Mouse (Mus musculus) c-Kit-negative CD71-positive TER-119-positive erythroid progenitor cells, embryonic 14.5 days (primary cell): ENCODE results near the gene Trio.

Experiments
- DNase-seq: peaks from one replicate; pipeline ENCODE4 v3.0.0-alpha.2; 2013; ENCODE audit warnings: low read depth, low spot score

The Trio gene

GRCm38 (mm10) chr15:27774481-27774880 lies 251.2 kb downstream of the Trio start:
- no peak for DNase-seq

DNA sequence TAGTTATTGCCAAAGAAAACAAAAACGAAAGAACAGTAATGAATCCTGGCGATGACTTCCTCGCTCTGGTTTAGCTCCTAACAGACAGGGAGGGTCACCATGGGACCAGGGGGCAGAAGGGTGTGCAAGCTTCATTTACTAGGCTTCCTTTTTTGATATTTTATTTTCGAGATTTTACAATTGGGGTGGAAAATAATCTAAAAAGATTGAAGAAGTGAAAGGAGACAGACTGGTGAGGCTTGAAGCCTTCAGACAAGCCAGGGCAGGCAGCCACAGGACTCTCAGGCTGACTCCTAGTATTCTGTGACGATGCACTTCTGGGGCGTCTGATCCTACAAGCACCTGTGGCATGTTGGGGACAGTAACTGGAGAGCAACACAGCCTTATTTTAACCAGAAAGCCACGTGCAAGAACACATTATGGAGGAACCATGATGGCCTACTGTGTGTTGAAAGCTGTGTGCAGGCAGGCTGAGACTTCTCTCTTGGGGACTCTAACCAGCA lies 253.5 kb downstream of the Trio start:
- DNase-seq, result no peak

DNA sequence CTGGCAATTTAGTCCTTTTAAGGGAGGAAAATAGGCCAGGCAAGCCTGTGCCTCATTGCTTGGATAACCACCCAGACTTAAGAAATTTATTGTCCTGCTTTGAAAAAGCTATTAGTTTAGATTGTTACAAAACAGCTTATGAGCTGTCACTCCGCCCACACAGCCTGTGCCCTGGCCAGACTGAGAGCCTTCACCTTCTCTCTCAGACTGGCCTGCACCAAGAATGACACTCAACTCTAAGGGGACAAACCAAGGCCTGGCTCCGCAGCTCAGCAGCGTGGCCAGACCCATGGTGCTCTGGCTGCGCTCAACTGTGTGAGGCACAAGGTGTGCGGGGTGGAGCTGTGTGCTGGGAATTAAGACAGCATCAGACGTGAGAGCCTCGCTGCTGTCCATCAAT lies 254.1 kb downstream of the Trio start:
- no peak for DNase-seq

- no peak for DNase-seq
Observed at GRCm38 (mm10) chr15:27770513-27771196, 255.0 kb downstream of the Trio start.

DNA sequence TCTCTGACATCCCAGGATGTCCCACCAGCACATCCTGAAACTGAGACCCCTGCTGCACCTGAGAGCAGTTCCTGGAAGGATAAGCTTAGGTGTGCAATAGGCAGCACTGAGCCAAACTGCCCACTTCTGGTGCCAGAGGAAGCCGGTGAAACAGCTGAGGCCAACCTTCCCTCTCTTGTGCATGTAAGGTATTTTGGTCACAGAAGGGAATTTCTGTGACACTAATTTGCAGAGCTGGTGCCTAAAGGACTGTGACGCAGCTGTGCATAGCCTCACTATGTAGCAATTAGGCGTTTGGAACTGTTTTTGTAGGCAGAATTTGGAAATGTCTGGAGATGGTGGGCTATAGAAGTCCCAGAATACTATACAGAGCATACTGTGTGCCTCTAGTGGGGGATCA lies 264.2 kb downstream of the Trio start:
- no peak for DNase-seq

DNA sequence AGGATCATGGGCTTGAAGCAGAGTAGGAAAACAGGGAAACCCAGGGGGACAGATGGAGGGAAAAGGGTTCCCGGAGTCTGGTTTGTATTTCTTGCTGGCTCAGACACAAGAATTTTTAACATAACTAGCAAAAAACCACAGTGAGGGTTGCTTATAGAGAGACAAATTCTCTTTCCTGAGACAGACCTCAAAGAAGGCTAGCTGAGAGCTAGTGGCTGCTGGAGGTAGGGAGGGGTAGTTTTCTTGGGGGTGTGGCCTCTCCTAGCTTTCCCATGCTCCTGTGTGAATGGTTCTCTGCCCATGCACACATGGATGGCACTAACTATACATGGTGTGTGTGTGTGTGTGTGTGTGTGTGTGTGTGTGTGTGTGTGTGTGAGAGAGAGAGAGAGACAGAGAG lies 265.0 kb downstream of the Trio start:
- DNase-seq, result no peak

DNA sequence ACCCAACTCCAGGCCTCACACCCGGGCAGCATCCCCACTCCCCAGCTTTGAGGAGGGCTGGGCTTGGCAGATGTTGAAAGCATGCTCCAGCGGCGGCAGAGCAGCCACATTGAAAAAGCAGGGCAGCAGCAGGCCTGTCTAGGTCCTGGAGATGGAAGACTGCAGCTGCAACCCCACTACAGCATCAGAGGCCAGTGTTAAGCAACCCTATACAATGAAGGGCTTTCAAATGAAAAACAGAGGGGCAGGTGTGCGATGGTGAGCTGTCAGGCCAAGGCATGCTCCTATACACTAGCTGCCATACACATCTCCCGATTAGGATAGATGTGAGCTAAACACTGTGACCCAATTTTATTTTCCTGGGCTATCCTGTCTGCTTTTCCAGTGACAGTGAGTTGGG lies 265.8 kb downstream of the Trio start:
- no peak for DNase-seq

- no peak for DNase-seq
Observed at GRCm38 (mm10) chr15:27758680-27759079, 267.0 kb downstream of the Trio start.

DNA sequence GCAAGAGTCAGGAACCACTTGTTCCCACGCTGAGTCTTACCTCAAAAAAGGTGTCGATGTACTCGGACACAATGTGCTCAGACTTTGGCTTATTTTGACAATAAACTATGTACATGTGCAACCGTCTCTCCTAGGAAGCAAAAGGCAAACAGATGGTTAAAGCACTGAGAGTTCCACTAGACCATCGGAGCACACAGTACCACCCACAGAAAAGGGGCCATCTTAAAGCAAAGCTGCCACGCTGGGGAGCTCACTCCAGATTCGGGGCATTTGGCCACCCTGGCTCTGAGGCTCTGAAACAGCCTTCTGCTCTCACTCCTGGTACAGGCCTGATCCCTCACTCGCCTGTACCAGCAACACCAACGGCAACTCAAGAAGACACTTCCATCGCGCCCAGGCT lies 269.2 kb downstream of the Trio start:
- DNase-seq, result no peak

- DNase-seq, result no peak
Observed at GRCm38 (mm10) chr15:27754571-27755260, 270.9 kb downstream of the Trio start.

DNA sequence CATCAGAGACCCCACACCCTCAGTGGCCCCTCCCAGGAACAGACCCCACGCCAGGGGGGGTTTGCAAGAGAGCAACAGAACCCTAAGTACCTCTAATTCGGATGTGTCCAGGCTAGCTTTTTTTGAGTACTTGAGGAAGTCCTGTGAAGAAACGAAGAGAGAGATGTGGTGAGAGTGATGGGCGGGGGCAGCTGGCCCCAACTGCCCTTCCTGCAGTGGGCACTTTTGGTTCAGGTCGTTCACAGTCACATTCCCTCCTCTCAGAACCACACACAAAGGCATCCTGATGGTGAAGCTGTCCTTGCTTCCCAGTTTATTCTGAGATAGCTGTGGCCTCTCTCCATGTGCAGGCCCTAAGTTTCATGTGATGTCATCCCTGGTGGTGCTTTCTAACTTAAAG lies 271.7 kb downstream of the Trio start:
- no peak for DNase-seq

DNA sequence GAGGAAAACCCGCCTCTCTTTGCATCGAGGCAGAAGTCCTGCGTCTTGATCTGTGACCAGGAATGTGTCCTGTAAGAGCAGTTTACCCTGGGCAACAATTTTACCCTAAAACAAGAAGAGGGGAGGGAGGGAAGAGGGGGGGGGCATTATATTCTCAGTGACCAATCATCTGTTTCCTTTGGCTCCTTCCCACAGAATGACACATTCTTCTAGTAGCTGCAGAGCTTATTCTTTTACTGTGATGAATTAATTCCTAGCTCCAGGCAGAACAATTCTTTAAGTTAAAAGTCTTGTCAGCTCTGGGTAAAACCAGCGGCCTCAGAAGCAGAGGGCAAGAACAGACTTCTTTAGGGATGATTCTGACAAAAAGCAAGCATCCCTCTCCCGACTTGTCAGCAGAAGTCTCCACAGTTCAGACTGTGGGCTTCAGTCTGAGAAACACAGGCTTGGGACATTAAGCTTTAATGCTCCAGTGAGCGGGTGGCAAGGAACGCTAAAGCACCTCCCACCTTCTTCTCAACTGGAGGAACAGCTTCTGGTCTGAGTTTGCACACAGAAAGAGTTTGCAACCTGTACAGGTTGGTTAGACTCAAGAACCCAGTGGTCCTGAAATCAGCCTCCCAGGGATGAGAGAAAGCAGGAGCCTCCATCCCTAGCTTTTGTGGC lies 272.8 kb downstream of the Trio start:
- no peak for DNase-seq

- no peak for DNase-seq
Observed at GRCm38 (mm10) chr15:27751612-27752405, 273.8 kb downstream of the Trio start.

- no peak for DNase-seq
Observed at GRCm38 (mm10) chr15:27748739-27749138, 276.9 kb downstream of the Trio start.

DNA sequence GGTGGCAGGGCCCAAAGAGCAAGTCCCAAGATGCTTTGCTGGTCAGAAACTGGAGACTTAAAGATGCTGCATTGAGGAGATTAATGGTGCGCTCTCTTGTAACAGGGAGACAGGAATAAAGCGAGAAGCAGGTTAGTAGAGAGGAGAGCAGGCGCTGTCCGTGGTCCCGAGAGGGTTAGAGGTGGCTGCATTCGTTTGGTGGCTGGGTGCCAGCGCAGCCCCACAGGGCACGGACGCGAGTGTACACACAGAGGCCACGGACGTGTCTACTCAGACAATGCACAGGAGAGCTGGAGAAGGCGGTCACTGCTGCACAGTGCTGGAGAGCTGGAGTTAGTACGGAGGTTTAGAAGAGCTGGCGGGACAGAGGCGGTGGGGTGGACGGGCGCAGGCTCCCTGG lies 278.1 kb downstream of the Trio start:
- no peak for DNase-seq

DNA sequence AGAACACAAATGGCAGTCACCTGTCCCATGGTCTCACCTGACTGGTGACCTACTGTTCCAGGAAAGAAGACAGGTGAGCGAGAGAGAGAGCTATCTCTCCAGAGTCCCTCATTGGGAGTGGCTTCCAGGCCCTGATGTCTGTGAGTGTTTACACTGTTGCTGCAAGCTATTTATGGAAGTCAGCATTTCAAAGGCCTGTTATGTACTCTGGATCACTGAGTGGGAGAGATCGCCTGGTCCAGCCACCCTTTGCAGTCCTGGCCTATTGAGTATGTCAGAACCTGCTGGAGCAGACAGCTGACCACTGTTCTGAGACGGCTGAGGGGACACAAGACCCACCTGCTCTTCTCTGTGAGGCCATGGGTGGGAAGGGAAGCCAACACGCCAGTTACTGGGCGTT lies 280.7 kb downstream of the Trio start:
- no peak for DNase-seq

GRCm38 (mm10) chr15:27740080-27740479 lies 285.6 kb downstream of the Trio start:
- DNase-seq, result no peak

GRCm38 (mm10) chr15:27731818-27732217 lies 293.8 kb downstream of the Trio start:
- no peak for DNase-seq

DNA sequence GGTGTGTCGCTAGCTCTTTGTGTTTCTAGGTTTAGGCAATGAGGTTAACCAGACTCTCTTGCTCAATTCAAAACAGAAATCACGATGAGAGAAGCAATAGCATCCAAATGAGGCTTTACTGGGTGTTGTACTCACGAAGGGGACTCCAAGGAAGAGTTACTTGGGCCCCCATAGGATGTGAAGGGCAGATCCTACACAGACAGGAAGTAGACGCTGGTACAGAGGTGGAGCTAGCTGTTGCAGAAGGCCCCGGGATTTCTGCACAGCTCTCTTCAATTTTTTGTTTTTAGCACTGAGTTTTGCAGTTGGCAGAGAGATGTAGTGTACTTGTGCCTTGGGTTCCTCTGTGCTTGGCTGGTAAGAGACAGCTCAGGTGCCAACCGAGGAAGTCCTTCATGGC lies 299.4 kb downstream of the Trio start:
- DNase-seq, result no peak

DNA sequence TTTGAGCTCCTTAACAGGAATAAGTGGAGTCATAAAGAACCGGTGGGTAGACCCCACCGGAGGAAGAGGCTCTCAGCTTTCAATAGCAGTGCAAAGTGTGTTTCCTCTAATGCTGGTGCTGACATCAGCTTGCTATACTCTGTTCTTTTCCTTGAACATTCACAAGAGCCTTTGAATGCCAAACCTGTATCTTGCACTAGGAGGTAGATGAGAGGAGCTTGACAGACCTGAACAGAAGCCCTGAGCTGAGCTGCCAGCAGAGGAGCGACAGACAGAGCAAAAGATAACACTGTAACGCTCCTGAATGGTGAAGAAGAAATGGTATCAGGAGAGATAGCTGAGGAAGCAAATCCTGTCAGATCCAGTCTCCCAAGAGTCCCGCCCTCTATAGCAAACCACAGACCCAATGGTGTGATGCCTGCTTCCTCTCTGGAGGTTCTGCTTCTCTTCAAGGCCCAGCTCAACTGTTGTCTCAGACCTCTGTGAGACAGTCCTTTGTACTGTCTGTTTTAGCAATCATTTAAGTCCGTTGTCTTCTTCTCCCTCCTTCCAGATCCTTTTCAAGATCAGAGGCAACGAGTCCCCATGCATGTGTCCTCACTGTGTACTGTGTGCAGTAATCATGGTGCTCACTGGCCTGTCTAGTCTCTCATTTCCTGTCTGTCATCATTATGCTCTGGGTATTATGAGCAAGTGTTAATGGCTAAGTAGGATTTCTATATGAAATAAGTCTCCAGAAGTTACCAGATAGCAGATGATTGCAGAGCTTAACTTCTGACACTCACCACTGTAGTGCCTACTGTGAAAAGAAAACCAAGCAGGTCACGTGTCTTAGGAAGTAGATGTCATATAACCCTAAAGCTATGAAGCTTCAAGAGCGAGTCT lies 300.6 kb downstream of the Trio start:
- no peak for DNase-seq

- DNase-seq, result no peak
Observed at GRCm38 (mm10) chr15:27724298-27724697, 301.4 kb downstream of the Trio start.
